Mouse (Mus musculus) megakaryocyte, embryonic 14.5 days (primary cell): ENCODE measurements around the gene Nanos2. TPM values are rescaled to one million over a fixed set of nuclear protein-coding genes. Genes with fewer than 3 reads are reported as not detected.

Experiments used
- H3K27me3 ChIP-seq: replicated peaks from 2 replicates; pipeline ENCODE3; 2012; ENCODE audit warnings: inconsistent platforms
- H3K36me3 ChIP-seq: replicated peaks from 2 replicates; pipeline ENCODE3; 2012; ENCODE audit warnings: low read length, inconsistent platforms, mixed read lengths
- H3K4me1 ChIP-seq: 2 replicates; pipeline ENCODE4 v1.6.1; 2012; ENCODE audit warnings: inconsistent platforms
- H3K4me3 ChIP-seq: replicated peaks from 2 replicates; pipeline ENCODE3; 2012; ENCODE audit warnings: moderate library complexity, mild to moderate bottlenecking, inconsistent platforms
- H3K9me3 ChIP-seq: 2 replicates; pipeline ENCODE4 v1.6.1; 2012; ENCODE audit warnings: inconsistent platforms
- FLI1 ChIP-seq: IDR thresholded peaks from 2 replicates; pipeline ENCODE4 v1.6.1; 2012; ENCODE audit warnings: low read length, inconsistent platforms, mixed read lengths
- GATA1 ChIP-seq: IDR thresholded peaks from 3 replicates; pipeline ENCODE4 v1.6.1; 2012; ENCODE audit warnings: mixed read lengths, low read length, inconsistent platforms, borderline replicate concordance
- polyA plus RNA-seq: library from polyadenylated mRNA; stranded (reverse); fragments of >175 nt; gene quantifications from 2 replicates; pipeline ENCODE4 v1.2.3, GENCODE M21; 2012; ENCODE audit warnings: low replicate concordance; ENCODE audit not compliant: insufficient read depth

The Nanos2 gene
- polyA plus RNA-seq, 1 experiment: not detected

DNA sequence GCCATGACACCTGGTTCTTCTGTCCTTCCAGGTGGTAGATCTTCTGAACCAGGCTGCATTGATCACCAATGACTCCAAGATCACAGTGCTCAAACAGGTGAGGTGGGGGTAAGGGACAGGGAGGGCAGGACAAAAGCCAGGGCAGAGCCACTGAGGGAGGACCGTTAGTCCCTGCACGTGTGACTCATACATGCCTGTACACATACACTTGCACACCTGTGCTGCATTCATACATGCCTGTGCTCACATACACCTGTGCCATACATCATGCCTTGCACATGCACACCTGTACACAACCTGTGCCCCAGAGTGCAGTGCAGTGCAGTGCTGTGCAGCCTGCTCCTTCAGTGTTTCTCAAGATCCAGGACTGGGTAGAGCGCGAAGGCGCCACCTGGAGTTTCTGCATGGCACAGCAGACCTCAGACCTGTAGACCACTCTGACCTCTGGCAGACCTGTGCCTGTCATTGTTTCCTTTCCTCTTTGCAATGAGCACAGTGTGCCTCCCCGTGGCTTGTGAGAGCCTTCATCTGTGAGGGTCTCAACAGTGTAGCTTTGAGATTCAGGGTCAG lies 42.0 kb downstream of the Nanos2 start:
- TF ChIP-seq FLI1: no peak
- peak overlapping the region; percentile 62 for H3K4me3 ChIP-seq
- H3K36me3 ChIP-seq: peaks cover 60% of the 10 kb centered on the region
- H3K27me3 ChIP-seq: no peaks in the 10 kb centered on the region
- peaks cover 45% of the 10 kb centered on the region for H3K4me1 ChIP-seq
- H3K9me3 ChIP-seq: no peaks in the 10 kb centered on the region

DNA sequence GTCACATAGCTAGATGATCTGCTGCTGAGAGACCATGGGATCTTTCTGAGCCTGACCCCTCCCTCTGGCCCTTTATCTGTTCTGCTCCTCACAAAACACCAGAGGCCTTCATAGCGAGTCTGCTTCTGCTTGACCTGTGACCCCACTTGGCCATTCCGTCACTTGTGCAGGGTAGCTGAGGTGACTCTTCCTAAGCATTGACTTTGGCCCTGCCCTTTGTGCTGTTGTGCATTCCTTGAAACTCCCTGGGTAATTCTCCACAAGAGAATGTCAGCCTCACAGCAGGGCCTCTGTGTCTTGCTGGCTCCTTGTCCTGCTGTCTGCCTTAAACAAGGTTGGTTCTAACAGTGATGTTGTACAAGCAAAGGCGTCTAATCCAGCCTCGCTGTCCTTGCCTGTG lies 44.4 kb downstream of the Nanos2 start:
- Histone ChIP-seq H3K4me1 (peaks cover 25% of the 10 kb centered on the region), H3K9me3 (no peaks in the 10 kb centered on the region), H3K4me3 (no peak overlapping the region), H3K27me3 (no peaks in the 10 kb centered on the region), H3K36me3 (peaks cover 84% of the 10 kb centered on the region)
- no peak for TF ChIP-seq GATA1
- TF ChIP-seq FLI1: no peak

Other genes with a start within 250 kb of the Nanos2 start
- not detected in 2 replicates for gene Psg19, start 188.9 kb upstream of the Nanos2 start, polyA plus RNA-seq
- gene Psg17, start 165.8 kb upstream of the Nanos2 start, polyA plus RNA-seq: not detected in 2 replicates
- gene Mill2, start 147.4 kb upstream of the Nanos2 start, polyA plus RNA-seq: 0.79 TPM in 1 of 2 replicates, not detected in the other
- gene Pglyrp1, start 116.1 kb upstream of the Nanos2 start, polyA plus RNA-seq: 14.1 TPM in 1 of 2 replicates, not detected in the other
- gene Ccdc61, start 77.0 kb upstream of the Nanos2 start, polyA plus RNA-seq: 55.0 and 80.2 TPM in 2 replicates
- gene Nova2, start 61.5 kb upstream of the Nanos2 start, polyA plus RNA-seq: 0.02 and 0.64 TPM in 2 replicates
- 2.5 and 6.7 TPM in 2 replicates for gene Mypop, start 3.8 kb downstream of the Nanos2 start, polyA plus RNA-seq
- gene Irf2bp1, start 16.6 kb downstream of the Nanos2 start, polyA plus RNA-seq: 53.2 and 120 TPM in 2 replicates
- not detected in 2 replicates for gene Foxa3, start 36.1 kb downstream of the Nanos2 start, polyA plus RNA-seq
- 176 and 205 TPM in 2 replicates for gene Sympk, start 37.0 kb downstream of the Nanos2 start, polyA plus RNA-seq
- not detected in 2 replicates for gene Rsph6a, start 67.3 kb downstream of the Nanos2 start, polyA plus RNA-seq
- gene Dmwd, start 88.8 kb downstream of the Nanos2 start, polyA plus RNA-seq: 13.4 and 30.3 TPM in 2 replicates
- 7.7 and 25.2 TPM in 2 replicates for gene Dmpk, start 96.4 kb downstream of the Nanos2 start, polyA plus RNA-seq
- gene Six5, start 107.2 kb downstream of the Nanos2 start, polyA plus RNA-seq: 11.5 and 23.2 TPM in 2 replicates
- not detected in 2 replicates for gene Gm4969, start 131.0 kb downstream of the Nanos2 start, polyA plus RNA-seq
- 28.9 and 35.0 TPM in 2 replicates for gene Fbxo46, start 132.5 kb downstream of the Nanos2 start, polyA plus RNA-seq
- gene Qpctl, start 161.9 kb downstream of the Nanos2 start, polyA plus RNA-seq: 5.0 and 11.8 TPM in 2 replicates
- 50.5 and 69.4 TPM in 2 replicates for gene Snrpd2, start 162.3 kb downstream of the Nanos2 start, polyA plus RNA-seq
- 1.2 TPM in 2 replicates for gene Gipr, start 178.7 kb downstream of the Nanos2 start, polyA plus RNA-seq
- gene Eml2, start 189.0 kb downstream of the Nanos2 start, polyA plus RNA-seq: 53.9 and 56.3 TPM in 2 replicates
- 0.03 TPM in 1 of 2 replicates, not detected in the other for gene Gpr4, start 225.1 kb downstream of the Nanos2 start, polyA plus RNA-seq
- 7.3 and 11.6 TPM in 2 replicates for gene Opa3, start 240.9 kb downstream of the Nanos2 start, polyA plus RNA-seq